Mouse (Mus musculus) hindlimb bud, embryonic 11.5 days (tissue): ENCODE data around the gene Rnf111.
"Not testable (repeated sequence)": the region's sequence is repeated elsewhere in the genome, so short reads cannot be mapped to it uniquely, and the experiment has no call there.

Experiments
- DNase-seq: peaks from one replicate; pipeline ENCODE4 v3.0.0-alpha.2; 2012; ENCODE audit warnings: low read depth, low spot score; ENCODE audit errors: extremely low spot score

Gene Rnf111

DNA sequence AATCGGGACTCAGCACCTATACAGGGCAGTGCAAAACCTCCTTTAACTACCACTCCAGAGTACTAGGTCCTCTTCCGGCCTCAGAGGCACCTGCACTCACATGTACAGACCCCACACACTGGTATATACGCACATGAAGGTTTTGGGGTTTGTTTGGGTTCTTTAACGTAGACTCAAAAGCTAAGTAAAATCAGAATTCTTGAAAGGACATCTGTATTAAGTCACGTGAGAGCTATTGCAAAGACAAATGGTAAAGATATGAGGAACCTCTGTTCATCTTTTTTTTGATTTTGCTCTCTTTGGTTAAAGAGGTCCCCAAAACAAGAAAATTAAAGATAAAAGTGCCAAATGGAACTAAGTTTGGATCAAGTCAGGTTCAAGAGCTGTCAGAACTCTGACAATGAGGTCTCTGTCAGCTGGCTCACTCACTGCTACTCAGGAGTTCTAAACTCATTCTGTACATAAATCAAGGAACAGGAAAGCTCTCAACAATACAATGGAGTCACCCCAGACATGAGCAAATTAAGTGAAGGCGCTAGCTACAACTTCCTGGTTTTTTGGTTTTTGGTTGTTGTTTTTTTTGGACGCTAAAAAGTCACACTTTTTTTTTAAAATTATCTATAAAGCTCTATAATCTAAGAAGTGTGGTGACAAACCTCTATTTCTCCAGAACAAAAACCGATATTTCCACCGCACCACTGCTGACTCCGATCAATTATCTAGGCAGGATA is 1.1 kb downstream of the Rnf111 start:
- DNase-seq = no peak

DNA sequence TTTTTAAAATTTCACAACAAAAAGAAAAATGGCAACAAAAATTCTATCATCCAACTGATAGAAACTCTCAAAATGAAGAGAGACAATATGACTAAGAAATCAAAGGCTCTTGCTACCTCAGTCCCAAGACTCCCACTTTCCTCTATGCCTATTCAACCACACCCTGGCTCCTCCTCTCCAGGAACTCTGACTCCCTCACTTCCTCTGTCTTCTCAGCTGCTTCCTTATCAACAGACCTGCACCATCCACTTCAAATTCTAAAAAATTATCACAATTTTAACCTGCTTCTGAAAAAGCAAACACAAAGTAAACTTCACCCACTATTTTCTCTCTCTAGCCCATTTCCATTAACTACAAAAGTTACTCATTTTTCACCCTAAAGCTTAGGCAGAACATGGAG is 6.5 kb downstream of the Rnf111 start:
- no peak for DNase-seq

DNA sequence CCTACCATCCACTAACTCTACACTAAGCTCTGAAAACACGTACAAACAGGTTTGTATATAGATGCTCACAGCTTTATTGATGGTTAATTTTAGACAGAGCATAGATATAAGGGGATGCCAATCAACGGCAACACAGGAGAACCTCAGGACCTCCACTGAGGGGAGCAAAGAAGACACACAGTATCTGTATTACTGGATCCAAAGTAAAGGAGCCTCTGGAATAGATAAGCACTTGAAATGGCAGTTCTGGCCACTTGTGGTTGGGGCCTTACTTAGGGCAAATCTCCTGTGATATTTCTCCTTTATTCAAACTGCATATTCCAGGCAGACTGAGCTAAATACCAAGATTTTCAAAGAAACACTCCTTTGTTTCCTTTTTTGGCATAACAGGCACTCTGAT is 10.5 kb downstream of the Rnf111 start:
- DNase-seq = no peak

DNA sequence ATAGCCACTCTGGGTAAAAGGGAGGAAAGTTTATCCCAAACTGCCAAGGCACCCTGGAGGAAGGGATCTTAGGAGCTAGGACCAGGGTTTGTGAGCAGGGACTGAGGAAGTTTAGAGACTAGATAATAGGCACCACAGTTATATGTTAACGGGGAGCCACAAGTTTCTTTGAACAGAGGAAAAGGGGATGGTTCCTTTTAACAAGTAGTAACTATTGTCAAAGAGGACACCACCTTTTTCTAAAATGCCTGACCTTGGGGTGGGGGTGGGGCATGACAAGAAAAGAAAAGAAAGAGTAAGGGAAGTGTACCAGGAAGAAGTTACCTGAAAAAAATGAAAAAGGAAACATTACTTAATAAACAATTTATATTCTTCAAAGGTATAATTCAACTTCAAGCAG is 12.3 kb downstream of the Rnf111 start:
- no peak for DNase-seq

- DNase-seq = no peak
These were observed 16.1 kb downstream of the Rnf111 start for GRCm38 (mm10) chr9:70487401-70487800.

DNA sequence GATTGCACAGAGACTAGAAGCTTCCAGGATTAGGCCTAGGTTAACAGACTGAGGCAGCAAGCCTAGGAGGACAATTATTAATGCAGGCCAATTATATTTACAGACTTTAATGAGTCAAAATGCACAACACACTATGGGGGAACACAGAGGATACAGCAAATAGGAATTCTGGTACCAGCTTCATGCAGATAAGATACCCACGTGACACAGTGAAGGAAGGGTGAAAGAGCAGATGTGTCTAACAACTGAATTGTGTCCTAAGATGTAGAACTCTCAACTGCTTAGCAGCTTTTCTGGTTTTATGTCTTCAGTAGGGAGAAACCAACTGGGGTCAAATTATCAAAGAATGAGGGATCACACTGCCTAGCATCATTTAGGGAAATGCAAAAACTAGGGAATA is 17.7 kb downstream of the Rnf111 start:
- no peak for DNase-seq

GRCm38 (mm10) chr9:70483495-70483894 is 20.0 kb downstream of the Rnf111 start:
- no peak for DNase-seq

DNA sequence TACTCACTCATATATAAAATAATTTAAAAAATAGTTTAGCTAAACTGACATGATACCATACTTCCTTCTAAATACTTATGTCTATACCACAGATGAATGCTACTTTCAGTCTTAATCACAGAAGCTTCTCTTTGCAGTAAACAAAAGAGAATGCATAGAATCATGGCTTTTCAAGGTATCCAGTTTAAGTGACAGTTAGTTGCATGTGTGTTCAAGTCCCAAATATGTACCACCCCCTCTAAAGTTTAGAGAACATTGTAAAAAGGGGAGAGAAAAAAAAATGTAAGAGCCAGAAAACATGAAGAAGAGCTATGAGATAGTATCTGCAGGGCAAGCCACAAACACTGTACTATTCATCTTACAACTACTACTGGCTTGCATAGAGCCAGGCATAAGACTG is 21.7 kb downstream of the Rnf111 start:
- DNase-seq = no peak

DNA sequence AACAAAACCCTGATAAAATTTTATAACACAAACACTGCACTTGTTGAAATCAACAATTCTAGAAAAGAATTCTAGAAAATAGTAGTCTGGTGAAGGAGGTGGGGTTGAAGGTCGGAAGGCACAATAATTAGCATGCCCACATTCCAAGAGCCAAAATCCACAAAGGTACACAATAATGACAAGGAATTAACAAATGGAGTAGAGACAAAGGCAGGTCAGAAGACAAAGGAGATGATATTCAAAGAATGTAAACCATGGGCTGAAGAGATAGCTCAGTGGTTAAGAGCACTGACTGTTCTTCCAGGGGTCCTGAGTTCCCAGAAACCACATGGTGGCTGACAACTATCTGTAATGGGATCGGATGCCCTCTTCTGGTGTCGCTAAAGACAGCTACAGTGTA is 26.3 kb downstream of the Rnf111 start:
- DNase-seq = no peak

DNA sequence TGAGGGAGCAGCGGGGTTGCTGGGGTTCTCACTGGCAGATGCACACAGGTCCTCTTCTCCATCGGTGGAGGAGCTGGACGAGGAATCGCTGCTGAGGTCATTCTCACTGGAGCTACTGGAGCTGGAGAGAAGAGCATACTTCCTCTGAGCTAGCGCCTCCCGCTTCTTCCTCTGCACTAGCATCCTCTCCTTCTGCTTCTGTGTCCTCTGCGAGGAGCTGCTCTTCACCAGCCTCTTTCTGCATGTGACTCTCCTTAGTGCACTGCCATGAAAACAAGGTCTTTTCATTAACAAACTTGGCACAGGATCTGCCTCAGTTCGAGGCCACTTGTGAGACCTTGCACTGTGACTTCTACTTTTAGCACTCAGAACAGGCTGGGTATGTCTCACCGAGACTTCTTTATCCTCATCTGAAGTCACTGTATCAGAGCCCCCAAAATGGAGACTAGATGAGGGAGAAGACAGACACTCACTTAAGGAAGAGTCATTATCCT is 27.7 kb downstream of the Rnf111 start:
- no peak for DNase-seq

DNA sequence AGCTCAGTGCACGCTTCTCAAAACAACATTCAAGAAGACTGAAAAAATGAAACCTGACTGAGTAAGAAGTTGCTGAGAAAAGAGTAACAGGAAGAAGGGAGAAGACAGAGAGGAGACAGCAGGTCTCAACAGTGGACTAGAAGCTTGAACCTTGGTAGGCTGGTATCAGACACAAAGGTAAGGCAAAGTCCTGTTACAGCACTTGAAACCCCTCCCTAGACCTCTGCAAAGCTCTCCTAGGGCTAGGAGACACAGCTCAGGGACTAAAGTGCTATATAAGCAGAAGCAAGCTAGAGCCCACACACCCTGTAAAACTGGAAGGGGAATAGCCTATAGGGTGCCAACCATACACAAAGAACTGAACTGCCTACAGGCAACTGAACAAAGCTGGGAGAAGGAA is 30.1 kb downstream of the Rnf111 start:
- no peak for DNase-seq

GRCm38 (mm10) chr9:70463091-70463490 is 40.4 kb downstream of the Rnf111 start:
- not testable (repeated sequence) for DNase-seq

DNA sequence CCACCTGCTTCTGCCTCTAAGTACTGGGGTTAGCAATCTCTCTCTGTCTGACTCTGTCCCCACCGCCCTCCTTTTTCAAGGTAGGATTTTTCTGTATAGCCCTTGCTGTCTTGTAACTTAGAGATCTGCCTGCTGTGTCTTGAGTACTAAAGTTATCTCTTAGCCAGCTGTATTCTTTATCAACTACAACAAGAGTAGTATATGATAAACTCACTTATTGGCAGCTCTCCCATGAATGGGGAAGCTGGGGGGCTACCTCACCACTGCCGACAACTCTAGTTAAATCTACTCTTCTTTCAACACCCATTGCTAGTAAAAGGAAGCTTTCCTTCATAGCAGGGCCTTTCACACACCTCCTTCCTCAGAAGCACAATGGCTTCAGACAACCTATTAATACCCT is 51.2 kb downstream of the Rnf111 start:
- DNase-seq = no peak

DNA sequence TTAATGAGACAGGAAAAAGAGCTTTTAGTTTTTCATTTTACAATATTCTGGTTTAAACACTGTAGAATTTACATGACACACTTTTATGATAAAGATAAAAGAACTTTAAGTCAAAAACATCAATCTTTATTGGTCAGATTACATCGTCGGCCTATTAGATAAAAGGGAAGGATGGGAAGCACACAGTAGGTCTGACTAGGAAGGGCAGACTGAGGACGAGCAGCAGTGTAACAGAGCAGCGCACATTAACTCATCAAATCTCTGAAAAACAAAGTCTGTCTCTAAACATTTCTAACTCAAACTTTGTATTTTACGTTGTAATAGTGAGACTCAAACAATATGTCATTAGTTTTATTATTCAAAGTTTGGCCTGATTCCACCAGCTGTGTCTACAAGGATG is 54.5 kb downstream of the Rnf111 start:
- DNase-seq = no peak

DNA sequence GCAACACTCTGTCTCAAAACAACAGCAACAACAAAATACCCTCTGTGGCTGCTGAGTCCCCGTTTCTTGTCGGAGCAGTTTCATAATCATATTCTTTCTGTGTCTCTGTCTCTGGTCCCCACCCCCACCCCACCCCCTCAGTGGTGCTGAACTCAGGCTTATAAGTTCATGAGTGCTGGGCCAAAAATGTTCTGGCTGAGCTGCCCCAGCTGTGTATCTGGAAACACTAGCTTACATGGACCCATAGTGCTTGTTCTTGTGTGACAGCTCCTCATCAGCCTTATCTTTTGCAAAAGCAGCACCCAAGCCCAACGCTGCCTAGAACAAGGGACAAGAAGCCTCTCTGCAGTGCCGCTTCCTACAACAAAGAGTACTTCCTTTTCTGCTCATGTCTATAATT is 63.6 kb downstream of the Rnf111 start:
- DNase-seq = no peak

- DNase-seq = no peak
These were observed 80.9 kb downstream of the Rnf111 start for GRCm38 (mm10) chr9:70422661-70423060.

DNA sequence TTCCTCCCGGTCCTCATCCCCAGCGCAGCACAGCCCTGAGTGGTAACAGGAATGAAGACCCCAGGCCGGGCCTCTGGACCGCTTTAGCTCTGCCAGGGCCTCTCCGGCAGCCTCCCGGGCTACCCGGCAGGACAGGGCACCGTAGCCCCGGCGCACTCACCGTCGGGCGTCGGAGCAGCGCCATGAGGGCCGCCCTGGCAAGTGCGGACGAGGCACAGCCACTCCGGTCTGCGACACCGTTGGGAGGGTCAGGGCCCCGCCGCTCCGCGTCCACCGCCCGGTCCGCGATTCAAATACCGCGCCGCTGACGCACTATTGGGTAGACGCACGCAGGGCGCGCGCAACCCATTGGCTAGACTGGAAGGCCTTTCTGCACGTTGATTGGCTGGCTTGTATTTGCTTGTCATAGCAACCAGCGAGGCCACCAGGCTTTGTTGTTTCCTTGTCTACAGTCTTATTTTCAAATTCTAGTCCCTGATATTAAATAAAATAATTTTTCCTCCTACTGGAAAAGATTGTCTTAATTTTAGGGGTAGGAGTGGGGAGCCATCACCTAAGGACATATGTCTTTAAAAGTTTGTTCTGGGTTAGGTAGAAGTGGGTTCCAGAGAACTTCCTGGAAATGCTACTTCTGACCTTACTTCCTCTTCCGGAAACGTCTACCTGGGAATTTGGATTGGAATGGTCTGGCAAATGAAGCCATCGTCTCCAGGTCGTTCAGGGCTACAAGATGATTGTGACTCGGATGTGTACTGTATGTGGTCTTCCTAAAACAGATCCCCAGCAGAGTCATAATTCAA is 82.1 kb downstream of the Rnf111 start, which contains the start of gene Ccnb2:
Ccnb2 (minus strand) TSS at position 291 of the 800 bp plus-strand sequence.
- peak; percentile 73 for DNase-seq

DNA sequence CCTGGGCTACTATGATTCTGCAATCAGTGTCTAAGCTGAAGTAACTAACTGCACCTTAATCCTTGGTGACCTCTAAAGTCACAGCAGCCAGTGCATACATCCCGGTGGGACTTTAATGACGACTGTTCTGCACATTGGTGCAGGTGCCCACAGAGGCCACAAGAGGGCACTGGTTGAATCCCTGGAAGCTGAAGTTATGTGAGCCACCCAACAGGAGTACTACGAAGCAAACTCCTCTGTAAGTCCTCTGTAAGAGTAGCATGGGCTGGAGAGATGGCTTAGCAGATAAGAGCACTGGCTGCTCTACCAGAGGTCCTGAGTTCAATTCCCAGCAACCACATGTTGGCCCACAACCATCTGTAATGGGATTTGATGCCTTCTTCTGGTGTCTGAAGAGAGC is 87.1 kb downstream of the Rnf111 start:
- DNase-seq = no peak

DNA sequence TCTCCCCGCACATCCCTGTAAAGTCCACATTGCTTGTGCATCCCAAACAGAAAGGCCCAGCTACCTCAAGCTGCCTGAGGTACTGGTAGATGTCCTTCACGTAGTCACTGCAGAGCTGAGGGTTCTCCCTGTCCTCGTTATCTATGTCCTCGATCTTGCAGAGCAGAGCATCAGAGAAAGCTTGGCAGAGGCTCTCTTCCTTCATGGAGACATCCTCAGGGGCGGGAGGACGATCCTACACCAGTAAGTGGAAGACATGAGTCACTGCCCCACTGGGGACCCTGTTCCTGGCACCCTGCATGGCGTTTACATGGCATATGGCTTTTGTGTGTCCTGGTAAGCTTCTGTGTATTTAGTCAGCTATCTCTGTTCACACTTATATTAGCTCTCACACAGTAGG is 90.5 kb downstream of the Rnf111 start:
- no peak for DNase-seq

GRCm38 (mm10) chr9:70410668-70411067 is 92.9 kb downstream of the Rnf111 start:
- DNase-seq = no peak

GRCm38 (mm10) chr9:70409743-70410142 is 93.8 kb downstream of the Rnf111 start:
- no peak for DNase-seq

DNA sequence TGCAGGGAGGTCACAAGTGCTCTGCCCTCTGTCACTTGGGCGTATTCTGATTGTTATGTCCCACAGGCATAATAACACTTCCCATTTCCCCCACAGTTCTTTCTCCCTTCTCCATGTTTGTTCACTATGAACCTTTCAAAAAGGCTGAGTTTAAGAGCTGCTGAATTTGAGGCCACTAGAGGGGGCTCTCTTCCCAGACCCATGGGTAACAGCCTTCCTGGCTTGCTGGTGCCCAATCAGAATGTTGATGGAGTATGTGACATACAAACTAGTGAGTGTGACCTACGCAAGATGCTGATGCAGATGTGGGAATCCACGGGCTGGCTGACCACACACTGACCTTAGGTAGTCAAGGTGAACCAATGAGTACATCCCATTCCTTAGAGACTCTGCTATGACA is 94.7 kb downstream of the Rnf111 start:
- DNase-seq = no peak
